Mouse (Mus musculus) ovary, adult 10 weeks (tissue): ENCODE data around the gene Clec2i. TPM values are rescaled to one million over a fixed set of nuclear protein-coding genes. Genes with fewer than 3 reads are reported as not detected.

Source experiments
- polyA plus RNA-seq: library from polyadenylated mRNA; stranded (reverse); fragments of 350-450 nt; fragmentation: Illumina TruSeq; extraction: RNeasy Lipid Tissue Mini Kit (QIAGEN cat#74804); gene quantifications from one replicate; pipeline ENCODE4 v1.2.3, GENCODE M21; 2014

The Clec2i gene
- polyA plus RNA-seq: 1.7 TPM

DNA sequence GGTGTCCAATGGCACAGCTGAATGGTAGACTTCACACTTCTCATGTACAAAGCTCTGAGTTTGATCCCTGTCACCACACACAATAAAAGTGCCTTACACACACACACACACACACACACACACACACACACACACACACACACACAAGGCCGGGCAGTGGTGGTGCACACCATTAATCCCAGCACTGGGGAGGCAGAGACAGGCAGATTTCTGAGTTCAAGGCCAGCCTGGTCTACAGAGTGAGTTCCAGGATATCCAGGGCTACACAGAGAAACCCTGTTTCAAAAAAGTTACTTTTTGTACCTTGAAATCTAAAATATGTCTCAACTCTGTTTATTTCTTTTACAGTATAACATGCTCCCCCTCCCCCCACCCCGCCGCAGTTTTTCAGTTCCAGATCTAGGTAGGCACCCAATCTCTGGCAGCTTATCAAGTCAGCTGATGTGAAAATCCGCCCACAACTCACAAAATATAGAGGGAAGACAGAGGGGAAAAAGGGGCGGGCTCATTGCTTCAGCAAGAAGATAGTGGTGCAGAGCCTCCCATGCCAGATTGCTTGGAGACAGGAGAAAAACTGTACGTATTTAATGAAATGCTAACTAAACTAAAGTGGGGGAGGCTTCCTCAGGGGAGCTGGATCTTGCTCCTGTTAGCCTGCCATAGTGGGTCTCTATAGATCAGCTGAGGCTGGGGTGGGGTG, at the start of gene Clec2i:
Gene Clec2i (plus strand): TSS at position 498 of the 700 bp plus-strand sequence.

DNA sequence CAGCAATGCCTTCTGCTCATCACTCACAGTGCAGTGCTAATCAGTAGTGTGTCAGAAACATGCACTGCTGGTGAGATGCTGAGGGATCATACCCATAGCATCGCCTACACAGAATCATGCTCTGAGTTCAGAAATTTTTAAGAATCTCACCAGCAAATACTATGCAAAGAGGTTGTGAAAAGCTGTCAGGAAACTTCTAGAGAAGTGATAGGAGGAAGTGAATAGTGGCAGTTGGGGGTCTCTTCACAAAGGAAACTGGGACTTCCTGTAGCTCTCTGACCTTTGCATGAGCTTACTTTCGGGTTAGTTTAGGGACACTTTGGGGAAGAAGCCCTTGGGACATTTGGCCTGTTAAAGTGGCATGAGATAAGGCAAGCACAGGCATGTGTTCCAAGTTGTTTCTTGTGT, 3.6 kb downstream of the Clec2i start, which contains the start of gene BC035044:
Gene BC035044 (minus strand): TSS at position 179 of the 408 bp plus-strand sequence.

DNA sequence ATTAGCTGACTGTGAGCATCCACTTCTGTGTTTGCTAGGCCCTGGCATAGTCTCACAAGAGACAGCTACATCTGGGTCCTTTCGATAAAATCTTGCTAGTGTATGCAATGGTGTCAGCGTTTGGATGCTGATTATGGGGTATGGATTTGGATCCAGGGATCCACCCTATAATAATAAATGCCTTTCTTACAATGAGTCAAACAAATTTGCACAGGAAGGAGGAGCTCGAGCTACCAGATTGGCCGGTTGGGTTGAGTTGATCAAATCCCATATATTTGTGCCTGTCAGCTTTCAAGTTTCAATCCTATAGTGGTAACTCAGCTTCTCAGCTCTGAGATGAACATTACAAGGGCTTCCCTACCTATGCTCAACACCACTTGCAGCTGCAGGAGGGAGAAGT, 46.7 kb downstream of the Clec2i start, which contains the start of gene Clec2g:
Gene Clec2g (plus strand): TSS at position 301 of the 400 bp plus-strand sequence.

Other genes starting within 250 kb of the Clec2i start
- not detected for gene Clec2h, start 225.2 kb upstream of the Clec2i start, polyA plus RNA-seq
- not detected for gene Klrb1, start 164.5 kb upstream of the Clec2i start, polyA plus RNA-seq
- 0.57 TPM for gene Klrb1c, start 98.4 kb upstream of the Clec2i start, polyA plus RNA-seq
- 0.91 TPM for gene Gm44511, start 61.3 kb upstream of the Clec2i start, polyA plus RNA-seq
- 1.4 TPM for gene Klrb1b, start 61.3 kb upstream of the Clec2i start, polyA plus RNA-seq
- gene BC035044, start 3.5 kb downstream of the Clec2i start, polyA plus RNA-seq: 2.9 TPM
- not detected for gene Clec2g, start 46.8 kb downstream of the Clec2i start, polyA plus RNA-seq
- gene Klrb1f, start 158.3 kb downstream of the Clec2i start, polyA plus RNA-seq: 1.6 TPM
- 0.86 TPM for gene Clec2e, start 213.3 kb downstream of the Clec2i start, polyA plus RNA-seq